Mouse (Mus musculus) cerebellum, postnatal 10 days (tissue): ENCODE results near the gene Ankrd2.

ENCODE experiments used
- DNase-seq, 2 experiments: peaks; one replicate each; pipeline ENCODE4 v3.0.0; 2021; ENCODE audit warnings: mixed read lengths in 2 of 2

Gene Ankrd2

GRCm38 (mm10) chr19:42035456-42036248 lies at the start of gene Ankrd2:
Ankrd2 (plus strand) TSS chr19:42036000.
- peak; percentile 93 for DNase-seq

- no peak for DNase-seq
Measured at GRCm38 (mm10) chr19:41987206-41987605, 48.6 kb upstream of the Ankrd2 start.

GRCm38 (mm10) chr19:41989810-41990209 lies 46.0 kb upstream of the Ankrd2 start:
- no peak for DNase-seq

- DNase-seq, result peak in 1 of 2 experiments; percentile 34
Measured at GRCm38 (mm10) chr19:41991926-41992477, 43.8 kb upstream of the Ankrd2 start.

- DNase-seq, result no peak
Measured at GRCm38 (mm10) chr19:41992971-41993370, 42.8 kb upstream of the Ankrd2 start.

- DNase-seq, result peak; percentile 58 to 73
Measured at GRCm38 (mm10) chr19:41993484-41993883, 42.3 kb upstream of the Ankrd2 start.

GRCm38 (mm10) chr19:41994023-41994422 lies 41.8 kb upstream of the Ankrd2 start:
- no peak for DNase-seq

- DNase-seq, result no peak
Measured at GRCm38 (mm10) chr19:41995483-41995882, 40.3 kb upstream of the Ankrd2 start.

GRCm38 (mm10) chr19:41997090-41997489 lies 38.7 kb upstream of the Ankrd2 start:
- DNase-seq, result no peak

GRCm38 (mm10) chr19:41998770-41999548 lies 36.8 kb upstream of the Ankrd2 start:
- no peak for DNase-seq

GRCm38 (mm10) chr19:41999688-42000283 lies 36.0 kb upstream of the Ankrd2 start:
- DNase-seq, result no peak

- DNase-seq, result no peak
Measured at GRCm38 (mm10) chr19:42000446-42000958, 35.3 kb upstream of the Ankrd2 start.

- DNase-seq, result no peak
Measured at GRCm38 (mm10) chr19:42001253-42001980, 34.4 kb upstream of the Ankrd2 start.

- DNase-seq, result peak; percentile 59 to 62
Measured at GRCm38 (mm10) chr19:42004258-42004657, 31.5 kb upstream of the Ankrd2 start.

GRCm38 (mm10) chr19:42005616-42006015 lies 30.2 kb upstream of the Ankrd2 start:
- DNase-seq, result no peak

- DNase-seq, result no peak
Measured at GRCm38 (mm10) chr19:42006568-42006967, 29.2 kb upstream of the Ankrd2 start.

- DNase-seq, result no peak
Measured at GRCm38 (mm10) chr19:42008586-42008985, 27.2 kb upstream of the Ankrd2 start.

GRCm38 (mm10) chr19:42009067-42009466 lies 26.7 kb upstream of the Ankrd2 start:
- no peak for DNase-seq

- no peak for DNase-seq
Measured at GRCm38 (mm10) chr19:42010436-42010835, 25.4 kb upstream of the Ankrd2 start.

GRCm38 (mm10) chr19:42011123-42011522 lies 24.7 kb upstream of the Ankrd2 start:
- DNase-seq, result no peak

GRCm38 (mm10) chr19:42014231-42014825 lies 21.5 kb upstream of the Ankrd2 start:
- no peak for DNase-seq

GRCm38 (mm10) chr19:42015001-42015400 lies 20.8 kb upstream of the Ankrd2 start:
- no peak for DNase-seq
